Mouse (Mus musculus) brain, embryonic 18.5 days (tissue): ENCODE measurements around the gene 4930519P11Rik.

Experiments used
- DNase-seq: peaks from one replicate; pipeline ENCODE4 v3.0.0-alpha.2; 2012; ENCODE audit warnings: low read depth, low spot score

4930519P11Rik gene

GRCm38 (mm10) chr2:154632203-154632780 is 19.1 kb upstream of the 4930519P11Rik start:
- no peak for DNase-seq

GRCm38 (mm10) chr2:154630531-154630930 is 17.3 kb upstream of the 4930519P11Rik start:
- DNase-seq = no peak

GRCm38 (mm10) chr2:154624137-154624536 is 10.9 kb upstream of the 4930519P11Rik start:
- no peak for DNase-seq

GRCm38 (mm10) chr2:154621684-154622083 is 8.4 kb upstream of the 4930519P11Rik start:
- DNase-seq = no peak

GRCm38 (mm10) chr2:154617061-154617460 is 3.8 kb upstream of the 4930519P11Rik start:
- DNase-seq = no peak

- no peak for DNase-seq
Measured at GRCm38 (mm10) chr2:154615674-154616073, 2.4 kb upstream of the 4930519P11Rik start.

- no peak for DNase-seq
Measured at GRCm38 (mm10) chr2:154614841-154615576, 1.8 kb upstream of the 4930519P11Rik start.

- DNase-seq = no peak
Measured at GRCm38 (mm10) chr2:154609050-154609767, 4.0 kb downstream of the 4930519P11Rik start.

- no peak for DNase-seq
Measured at GRCm38 (mm10) chr2:154606965-154607364, 6.3 kb downstream of the 4930519P11Rik start.

GRCm38 (mm10) chr2:154604156-154604555 is 9.1 kb downstream of the 4930519P11Rik start:
- DNase-seq = no peak

GRCm38 (mm10) chr2:154603638-154604153 is 9.5 kb downstream of the 4930519P11Rik start, which contains the start of gene Pxmp4:
Gene Pxmp4, minus strand, starts transcription at chr2:154603708.
- peak; percentile 94 for DNase-seq

- DNase-seq = no peak
Measured at GRCm38 (mm10) chr2:154603007-154603637, 10.1 kb downstream of the 4930519P11Rik start.

- no peak for DNase-seq
Measured at GRCm38 (mm10) chr2:154601324-154601723, 11.9 kb downstream of the 4930519P11Rik start.

GRCm38 (mm10) chr2:154600586-154600985 is 12.7 kb downstream of the 4930519P11Rik start:
- DNase-seq = no peak

- DNase-seq = no peak
Measured at GRCm38 (mm10) chr2:154597399-154597798, 15.8 kb downstream of the 4930519P11Rik start.

- DNase-seq = no peak
Measured at GRCm38 (mm10) chr2:154595775-154596174, 17.5 kb downstream of the 4930519P11Rik start.

GRCm38 (mm10) chr2:154593025-154593424 is 20.2 kb downstream of the 4930519P11Rik start:
- DNase-seq = no peak

- no peak for DNase-seq
Measured at GRCm38 (mm10) chr2:154591239-154591638, 22.0 kb downstream of the 4930519P11Rik start.

GRCm38 (mm10) chr2:154589051-154589450 is 24.2 kb downstream of the 4930519P11Rik start:
- DNase-seq = no peak

- DNase-seq = no peak
Measured at GRCm38 (mm10) chr2:154586405-154586804, 26.8 kb downstream of the 4930519P11Rik start.

GRCm38 (mm10) chr2:154584931-154585601 is 28.2 kb downstream of the 4930519P11Rik start:
- no peak for DNase-seq
